Mouse (Mus musculus) midbrain, embryonic 16.5 days (tissue): ENCODE results near the gene Ccdc188. TPM values are rescaled to one million over a fixed set of nuclear protein-coding genes. Genes with fewer than 3 reads are reported as not detected.

Experiments used
- ATAC-seq: fragments of 200-750 bp; cut with Nextera tagmentation; 2 replicates; pipeline ENCODE4 v1.8.0; 2017; ENCODE audit warnings: moderate TSS enrichment
- H3K27ac ChIP-seq: fragments of 300-500 bp; sonication (generic); 2 replicates; pipeline ENCODE4 v1.5.1; 2014; ENCODE audit warnings: mild to moderate bottlenecking, low read length, mixed read lengths
- H3K27me3 ChIP-seq: fragments of 300-500 bp; sonication (generic); 2 replicates; pipeline ENCODE4 v1.6.1; 2014; ENCODE audit warnings: low read depth, low read length, mixed read lengths; ENCODE audit not compliant: control insufficient read depth, insufficient read depth
- H3K36me3 ChIP-seq: fragments of 300-500 bp; sonication (generic); 2 replicates; pipeline ENCODE4 v1.6.1; 2014; ENCODE audit warnings: mild to moderate bottlenecking, low read length, moderate library complexity, mixed read lengths; ENCODE audit not compliant: control insufficient read depth, insufficient read depth
- H3K4me1 ChIP-seq: fragments of 300-500 bp; sonication (generic); 2 replicates; pipeline ENCODE4 v1.6.1; 2014; ENCODE audit warnings: mild to moderate bottlenecking, low read length, mixed read lengths; ENCODE audit not compliant: control insufficient read depth, insufficient read depth
- H3K4me2 ChIP-seq: fragments of 300-500 bp; sonication (generic); 2 replicates; pipeline ENCODE4 v1.6.1; 2014; ENCODE audit warnings: mild to moderate bottlenecking, low read length, mixed read lengths
- H3K4me3 ChIP-seq: fragments of 300-500 bp; sonication (generic); 2 replicates; pipeline ENCODE4 v1.5.1; 2014; ENCODE audit warnings: low read depth, mild to moderate bottlenecking, low read length, moderate library complexity, mixed read lengths
- H3K9ac ChIP-seq: fragments of 300-500 bp; sonication (generic); 2 replicates; pipeline ENCODE4 v1.6.1; 2014; ENCODE audit warnings: low read depth, low read length, mixed read lengths
- H3K9me3 ChIP-seq: fragments of 300-500 bp; sonication (generic); replicated peaks from 2 replicates; pipeline ENCODE4 v1.6.1; 2014; ENCODE audit warnings: mild to moderate bottlenecking, low read length, mixed read lengths; ENCODE audit not compliant: control insufficient read depth, poor library complexity, severe bottlenecking
- WGBS: fragments of 180-500 bp; shearing (Covaris S2); extraction: QIAGEN DNeasy Blood & Tissue Kit; methylation state at CpG from one replicate; pipeline ENCODE4 v1.1.7; 2014; 5-methylcytosine and 5-hydroxymethylcytosine counted together
- polyA plus RNA-seq: library from polyadenylated mRNA; unstranded; fragments of >200 nt; fragmentation: Nextera tagmentation; extraction: Ambion mirVana; gene quantifications from 2 replicates; pipeline ENCODE4 v1.2.1, GENCODE M21; 2015

Ccdc188 gene
- polyA plus RNA-seq, 1 experiment from 2014 or later, result not detected

- no peak overlapping the region for H3K27ac ChIP-seq
- H3K9me3 ChIP-seq, result no peaks in the 10 kb centered on the region
- 87% methylated on average over 4 of the region's 4 CpGs for WGBS
- no peak overlapping the region for H3K4me2 ChIP-seq
- peaks cover 28% of the 10 kb centered on the region for H3K36me3 ChIP-seq
- no peak overlapping the region for H3K9ac ChIP-seq
- H3K4me1 ChIP-seq, result peaks cover 17% of the 10 kb centered on the region
- no peak for ATAC-seq
- no peak overlapping the region for H3K4me3 ChIP-seq
- H3K27me3 ChIP-seq, result no peaks in the 10 kb centered on the region
These were observed 11.2 kb downstream of the Ccdc188 start for GRCm38 (mm10) chr16:18228856-18229255.

- Histone ChIP-seq H3K4me3 (no peak overlapping the region), H3K27me3 (no peaks in the 10 kb centered on the region), H3K9me3 (no peaks in the 10 kb centered on the region), H3K4me2 (0 out of 2 replicates have a peak overlapping the region, but pooled peaks have one; percentile 9), H3K27ac (no peak overlapping the region), H3K9ac (no peak overlapping the region), H3K4me1 (peaks cover 22% of the 10 kb centered on the region), H3K36me3 (peaks cover 26% of the 10 kb centered on the region)
- ATAC-seq, result no peak
- 65% methylated on average over 11 of the region's 11 CpGs for WGBS
These were observed 11.9 kb downstream of the Ccdc188 start for GRCm38 (mm10) chr16:18229622-18230021.

GRCm38 (mm10) chr16:18230617-18231016 is 12.9 kb downstream of the Ccdc188 start:
- no peak overlapping the region for H3K4me2 ChIP-seq
- H3K27ac ChIP-seq, result no peak overlapping the region
- peaks cover 16% of the 10 kb centered on the region for H3K36me3 ChIP-seq
- WGBS, result 92% methylated on average over 6 of the region's 6 CpGs
- H3K4me1 ChIP-seq, result peaks cover 22% of the 10 kb centered on the region
- H3K27me3 ChIP-seq, result no peaks in the 10 kb centered on the region
- ATAC-seq, result no peak
- no peaks in the 10 kb centered on the region for H3K9me3 ChIP-seq
- H3K4me3 ChIP-seq, result no peak overlapping the region
- H3K9ac ChIP-seq, result no peak overlapping the region

- no peak for ATAC-seq
- H3K27me3 ChIP-seq, result no peaks in the 10 kb centered on the region
- H3K9me3 ChIP-seq, result no peaks in the 10 kb centered on the region
- H3K9ac ChIP-seq, result no peak overlapping the region
- H3K4me2 ChIP-seq, result no peak overlapping the region
- no peak overlapping the region for H3K27ac ChIP-seq
- no peak overlapping the region for H3K4me3 ChIP-seq
- WGBS, result 78% methylated on average over 3 of the region's 3 CpGs
- peaks cover 26% of the 10 kb centered on the region for H3K4me1 ChIP-seq
- H3K36me3 ChIP-seq, result peaks cover 12% of the 10 kb centered on the region
These were observed 13.4 kb downstream of the Ccdc188 start for GRCm38 (mm10) chr16:18231047-18231446.

GRCm38 (mm10) chr16:18231451-18231850 is 13.8 kb downstream of the Ccdc188 start:
- WGBS, result 90% methylated on average over 4 of the region's 4 CpGs
- no peaks in the 10 kb centered on the region for H3K27me3 ChIP-seq
- H3K4me2 ChIP-seq, result no peak overlapping the region
- H3K9ac ChIP-seq, result no peak overlapping the region
- ATAC-seq, result no peak
- peaks cover 30% of the 10 kb centered on the region for H3K4me1 ChIP-seq
- peaks cover 8% of the 10 kb centered on the region; the same call in 1 of the 2 replicates for H3K36me3 ChIP-seq
- H3K27ac ChIP-seq, result no peak overlapping the region
- H3K9me3 ChIP-seq, result no peaks in the 10 kb centered on the region
- no peak overlapping the region for H3K4me3 ChIP-seq

- Histone ChIP-seq H3K4me3 (no peak overlapping the region; the same call in 1 of the 2 replicates), H3K4me2 (peak overlapping the region; percentile 89), H3K36me3 (0 out of 2 replicates have a peak, but pooled peaks cover 3% of the 10 kb centered on the region), H3K27me3 (no peaks in the 10 kb centered on the region), H3K9ac (peak overlapping the region; percentile 84; the same call in 1 of the 2 replicates), H3K4me1 (peaks cover 31% of the 10 kb centered on the region), H3K27ac (no peak overlapping the region), H3K9me3 (no peaks in the 10 kb centered on the region)
- WGBS, result 79% methylated on average over 1 of the region's 1 CpGs
- ATAC-seq, result no peak
These were observed 15.8 kb downstream of the Ccdc188 start for GRCm38 (mm10) chr16:18233451-18233850.

GRCm38 (mm10) chr16:18233919-18234670 is 16.4 kb downstream of the Ccdc188 start:
- Histone ChIP-seq H3K9ac (peak overlapping the region; percentile 84), H3K4me3 (peak overlapping the region; percentile 90), H3K36me3 (peaks cover 3% of the 10 kb centered on the region; the same call in 1 of the 2 replicates), H3K9me3 (no peaks in the 10 kb centered on the region), H3K27me3 (no peaks in the 10 kb centered on the region), H3K27ac (no peak overlapping the region; the same call in none of the 2 replicates), H3K4me2 (peak overlapping the region; percentile 89), H3K4me1 (peaks cover 31% of the 10 kb centered on the region)
- ATAC-seq, result peak; percentile 11; the same call in 1 of the 2 replicates
- 19% methylated on average over 13 of the region's 13 CpGs for WGBS

GRCm38 (mm10) chr16:18234671-18235388 is 17.2 kb downstream of the Ccdc188 start, which contains the start of gene Zdhhc8:
Zdhhc8 (minus strand) TSS chr16:18235136.
- H3K4me3 ChIP-seq, result peak within 1 kb of the TSS; percentile 90
- ATAC-seq, result peak; percentile 88
- under 1% methylated on average over 60 of the region's 79 CpGs for WGBS
- H3K27ac ChIP-seq, result peak within 1 kb of the TSS; percentile 93
- peak within 1 kb of the TSS; percentile 84 for H3K9ac ChIP-seq
- peaks cover 26% of the 10 kb centered on the region for H3K4me1 ChIP-seq
- H3K4me2 ChIP-seq, result peak within 1 kb of the TSS; percentile 89
- H3K36me3 ChIP-seq, result peaks cover 6% of the 10 kb centered on the region; the same call in 1 of the 2 replicates
- H3K9me3 ChIP-seq, result no peaks in the 10 kb centered on the region
- H3K27me3 ChIP-seq, result no peaks in the 10 kb centered on the region
